Mouse (Mus musculus): ENCODE results near the gene Osbpl9. TPM values are rescaled to one million over a fixed set of nuclear protein-coding genes. Genes with fewer than 3 reads are reported as not detected.

Gene Osbpl9
- polyA plus RNA-seq, 1 experiment from 2014 or later: 28.6 TPM

DNA sequence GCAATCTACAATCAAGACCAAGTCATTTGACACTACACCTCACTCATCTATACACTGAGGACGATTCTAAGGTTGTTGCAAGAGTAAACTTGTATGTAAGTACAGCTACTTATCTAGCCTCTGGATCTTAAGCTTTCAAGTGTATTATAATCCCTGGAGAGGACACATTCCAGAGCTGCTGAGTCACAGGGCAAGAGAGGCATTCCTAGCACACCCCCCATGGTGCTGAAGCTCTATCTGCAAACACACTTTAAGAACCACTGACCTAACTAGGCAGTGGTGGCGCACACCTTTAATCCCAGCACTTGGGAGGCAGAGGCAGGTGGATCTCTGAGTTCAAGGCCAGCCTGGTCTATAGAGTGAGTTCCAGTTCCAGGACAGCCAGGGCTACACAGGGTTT, 51.9 kb downstream of the Osbpl9 start:
- no peak overlapping the region for H3K4me2 ChIP-seq (ENCODE audit: low read depth, low read length)
- H3K4me3 ChIP-seq (ENCODE audit: low read depth, low read length): no peak overlapping the region
- no peaks in the 10 kb centered on the region for H3K36me3 ChIP-seq (ENCODE audit: control insufficient read depth, insufficient read depth)
- H3K9ac ChIP-seq (ENCODE audit: low read depth, low read length): no peak overlapping the region
- H3K4me1 ChIP-seq (ENCODE audit: control insufficient read depth, low read depth, low read length): no peaks in the 10 kb centered on the region
- H3K27me3 ChIP-seq (ENCODE audit: control insufficient read depth, insufficient read depth, low read depth, low read length): no peaks in the 10 kb centered on the region
- ATAC-seq (ENCODE audit: low read depth): no peak
- WGBS (ENCODE audit: insufficient replicate concordance): 62% methylated on average over 2 of the region's 2 CpGs
- H3K27ac ChIP-seq (ENCODE audit: low read length): no peak overlapping the region
- H3K9me3 ChIP-seq (replicated peaks; ENCODE audit: control insufficient read depth, low read length): no peaks in the 10 kb centered on the region

GRCm38 (mm10) chr4:109149411-109149810, 52.7 kb downstream of the Osbpl9 start:
- Histone ChIP-seq H3K27me3 (ENCODE audit: control insufficient read depth, insufficient read depth, low read depth, low read length) (no peaks in the 10 kb centered on the region), H3K4me2 (ENCODE audit: low read depth, low read length) (no peak overlapping the region), H3K36me3 (ENCODE audit: control insufficient read depth, insufficient read depth) (no peaks in the 10 kb centered on the region), H3K4me3 (ENCODE audit: low read depth, low read length) (no peak overlapping the region), H3K9me3 (replicated peaks; ENCODE audit: control insufficient read depth, low read length) (no peaks in the 10 kb centered on the region), H3K9ac (ENCODE audit: low read depth, low read length) (no peak overlapping the region), H3K27ac (ENCODE audit: low read length) (no peak overlapping the region), H3K4me1 (ENCODE audit: control insufficient read depth, low read depth, low read length) (no peaks in the 10 kb centered on the region)
- 45% methylated on average over 2 of the region's 2 CpGs for WGBS (ENCODE audit: insufficient replicate concordance)
- ATAC-seq (ENCODE audit: low read depth): no peak

- no peaks in the 10 kb centered on the region for H3K36me3 ChIP-seq (ENCODE audit: control insufficient read depth, insufficient read depth)
- H3K9ac ChIP-seq (ENCODE audit: low read depth, low read length): no peak overlapping the region
- H3K4me2 ChIP-seq (ENCODE audit: low read depth, low read length): no peak overlapping the region
- no peaks in the 10 kb centered on the region for H3K9me3 ChIP-seq (replicated peaks; ENCODE audit: control insufficient read depth, low read length)
- WGBS (ENCODE audit: insufficient replicate concordance): 51% methylated on average over 11 of the region's 11 CpGs
- 0 out of 2 replicates have a peak, but pooled peaks have one; percentile 13 for ATAC-seq (ENCODE audit: low read depth)
- H3K4me1 ChIP-seq (ENCODE audit: control insufficient read depth, low read depth, low read length): no peaks in the 10 kb centered on the region
- no peaks in the 10 kb centered on the region for H3K27me3 ChIP-seq (ENCODE audit: control insufficient read depth, insufficient read depth, low read depth, low read length)
- no peak overlapping the region for H3K4me3 ChIP-seq (ENCODE audit: low read depth, low read length)
- H3K27ac ChIP-seq (ENCODE audit: low read length): 0 out of 2 replicates have a peak overlapping the region, but pooled peaks have one; percentile 32
These were observed 54.6 kb downstream of the Osbpl9 start for GRCm38 (mm10) chr4:109147278-109148038.

- no peaks in the 10 kb centered on the region for H3K9me3 ChIP-seq (replicated peaks; ENCODE audit: control insufficient read depth, low read length)
- no peaks in the 10 kb centered on the region for H3K36me3 ChIP-seq (ENCODE audit: control insufficient read depth, insufficient read depth)
- no peak overlapping the region for H3K4me2 ChIP-seq (ENCODE audit: low read depth, low read length)
- no peak overlapping the region for H3K27ac ChIP-seq (ENCODE audit: low read length)
- 57% methylated on average over 1 of the region's 1 CpGs for WGBS (ENCODE audit: insufficient replicate concordance)
- no peak overlapping the region for H3K9ac ChIP-seq (ENCODE audit: low read depth, low read length)
- H3K27me3 ChIP-seq (ENCODE audit: control insufficient read depth, insufficient read depth, low read depth, low read length): no peaks in the 10 kb centered on the region
- no peaks in the 10 kb centered on the region; the same call in 1 of the 2 replicates for H3K4me1 ChIP-seq (ENCODE audit: control insufficient read depth, low read depth, low read length)
- no peak overlapping the region for H3K4me3 ChIP-seq (ENCODE audit: low read depth, low read length)
- no peak for ATAC-seq (ENCODE audit: low read depth)
These were observed 59.0 kb downstream of the Osbpl9 start for GRCm38 (mm10) chr4:109143091-109143490.

DNA sequence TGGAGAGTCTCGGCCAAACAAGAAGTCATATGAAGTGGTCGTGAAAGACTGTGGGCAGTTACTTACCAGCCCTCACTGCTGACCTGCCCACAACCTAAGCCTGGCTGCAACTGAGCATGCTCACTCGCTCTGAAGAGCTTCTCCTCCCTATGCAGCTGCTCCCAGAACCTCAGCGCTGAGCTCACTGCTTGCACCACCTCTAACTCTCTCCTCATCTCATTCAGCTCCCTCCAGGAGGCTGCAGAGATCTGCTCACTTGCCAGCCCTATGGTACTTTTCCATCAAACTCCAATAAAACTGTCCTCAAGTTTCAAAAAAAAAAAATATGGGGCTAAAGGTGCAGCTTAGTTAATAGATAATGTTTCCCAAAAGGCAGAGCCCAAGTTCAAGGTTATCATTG, 63.5 kb downstream of the Osbpl9 start:
- Histone ChIP-seq H3K27ac (ENCODE audit: low read length) (no peak overlapping the region; the same call in 1 of the 2 replicates), H3K9ac (ENCODE audit: low read depth, low read length) (no peak overlapping the region), H3K4me2 (ENCODE audit: low read depth, low read length) (no peak overlapping the region; the same call in 1 of the 2 replicates), H3K36me3 (ENCODE audit: control insufficient read depth, insufficient read depth) (no peaks in the 10 kb centered on the region), H3K4me3 (ENCODE audit: low read depth, low read length) (no peak overlapping the region), H3K4me1 (ENCODE audit: control insufficient read depth, low read depth, low read length) (no peaks in the 10 kb centered on the region; the same call in none of the 2 replicates), H3K27me3 (ENCODE audit: control insufficient read depth, insufficient read depth, low read depth, low read length) (no peaks in the 10 kb centered on the region), H3K9me3 (replicated peaks; ENCODE audit: control insufficient read depth, low read length) (no peaks in the 10 kb centered on the region)
- 51% methylated on average over 4 of the region's 4 CpGs for WGBS (ENCODE audit: insufficient replicate concordance)
- ATAC-seq (ENCODE audit: low read depth): 0 out of 2 replicates have a peak, but pooled peaks have one; percentile 30

- no peaks in the 10 kb centered on the region for H3K9me3 ChIP-seq (replicated peaks; ENCODE audit: control insufficient read depth, low read length)
- 37% methylated on average over 7 of the region's 7 CpGs for WGBS (ENCODE audit: insufficient replicate concordance)
- H3K4me2 ChIP-seq (ENCODE audit: low read depth, low read length): 0 out of 2 replicates have a peak overlapping the region, but pooled peaks have one; percentile 1
- no peak for ATAC-seq (ENCODE audit: low read depth)
- no peaks in the 10 kb centered on the region for H3K27me3 ChIP-seq (ENCODE audit: control insufficient read depth, insufficient read depth, low read depth, low read length)
- H3K27ac ChIP-seq (ENCODE audit: low read length): no peak overlapping the region
- no peak overlapping the region for H3K9ac ChIP-seq (ENCODE audit: low read depth, low read length)
- no peak overlapping the region for H3K4me3 ChIP-seq (ENCODE audit: low read depth, low read length)
- no peaks in the 10 kb centered on the region for H3K36me3 ChIP-seq (ENCODE audit: control insufficient read depth, insufficient read depth)
- H3K4me1 ChIP-seq (ENCODE audit: control insufficient read depth, low read depth, low read length): no peaks in the 10 kb centered on the region; the same call in none of the 2 replicates
These were observed 65.5 kb downstream of the Osbpl9 start for GRCm38 (mm10) chr4:109136475-109137125.

DNA sequence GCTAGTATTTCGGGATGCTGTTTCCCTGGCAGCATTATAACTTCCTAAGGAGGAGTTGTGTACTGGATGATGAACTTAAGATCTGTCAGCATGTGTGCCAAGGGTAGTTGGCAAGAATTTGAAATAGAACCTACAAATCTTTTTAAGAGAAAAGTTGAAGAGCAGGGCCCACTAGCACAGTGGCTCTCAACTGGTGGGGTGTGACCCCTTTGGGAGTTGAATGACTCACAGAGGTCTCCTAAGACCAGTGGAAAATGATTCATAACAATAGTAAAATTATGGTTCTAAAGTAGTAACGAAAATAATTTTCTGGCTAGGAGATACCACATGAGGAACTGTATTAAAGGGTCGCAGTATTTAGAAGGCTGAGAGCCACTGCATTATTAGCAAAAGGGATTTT, 67.1 kb downstream of the Osbpl9 start:
- H3K9me3 ChIP-seq (replicated peaks; ENCODE audit: control insufficient read depth, low read length): no peaks in the 10 kb centered on the region
- no peak overlapping the region for H3K4me2 ChIP-seq (ENCODE audit: low read depth, low read length)
- H3K27me3 ChIP-seq (ENCODE audit: control insufficient read depth, insufficient read depth, low read depth, low read length): no peaks in the 10 kb centered on the region
- no peaks in the 10 kb centered on the region for H3K36me3 ChIP-seq (ENCODE audit: control insufficient read depth, insufficient read depth)
- H3K4me3 ChIP-seq (ENCODE audit: low read depth, low read length): no peak overlapping the region
- H3K9ac ChIP-seq (ENCODE audit: low read depth, low read length): no peak overlapping the region
- H3K27ac ChIP-seq (ENCODE audit: low read length): no peak overlapping the region
- no peak for ATAC-seq (ENCODE audit: low read depth)
- H3K4me1 ChIP-seq (ENCODE audit: control insufficient read depth, low read depth, low read length): no peaks in the 10 kb centered on the region; the same call in none of the 2 replicates
- WGBS (ENCODE audit: insufficient replicate concordance): 68% methylated on average over 3 of the region's 3 CpGs

DNA sequence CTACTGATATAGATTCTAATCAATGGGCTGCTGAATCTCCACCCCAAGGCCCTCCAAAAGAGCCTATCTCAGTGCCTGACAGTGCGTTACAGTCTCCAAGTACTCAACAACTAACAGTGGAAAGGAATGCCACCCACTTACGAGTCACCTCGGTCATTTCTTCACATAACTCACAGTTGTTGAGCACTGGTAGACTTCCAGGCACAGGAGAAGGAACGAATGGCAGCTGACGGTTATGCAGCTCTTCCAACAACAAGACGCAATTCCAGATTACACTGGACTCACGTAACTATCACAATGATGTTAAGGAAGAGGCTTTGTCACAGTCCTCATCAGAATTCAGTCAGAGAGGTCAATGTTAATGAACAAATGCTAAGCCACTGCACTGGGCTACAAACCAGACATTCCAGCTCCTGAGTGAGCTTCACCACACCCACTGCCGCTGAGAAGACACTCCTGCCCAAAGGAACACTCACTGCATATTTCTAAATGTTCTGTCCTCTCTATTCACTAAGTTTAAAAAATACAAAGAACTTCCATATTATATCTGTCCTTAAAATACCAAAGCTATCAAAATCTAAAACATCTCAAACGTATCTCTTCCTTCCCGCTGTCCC, 70.7 kb downstream of the Osbpl9 start:
- no peaks in the 10 kb centered on the region for H3K27me3 ChIP-seq (ENCODE audit: control insufficient read depth, insufficient read depth, low read depth, low read length)
- H3K27ac ChIP-seq (ENCODE audit: low read length): no peak overlapping the region
- no peak for ATAC-seq (ENCODE audit: low read depth)
- no peaks in the 10 kb centered on the region for H3K9me3 ChIP-seq (replicated peaks; ENCODE audit: control insufficient read depth, low read length)
- H3K9ac ChIP-seq (ENCODE audit: low read depth, low read length): no peak overlapping the region
- no peak overlapping the region for H3K4me2 ChIP-seq (ENCODE audit: low read depth, low read length)
- H3K4me1 ChIP-seq (ENCODE audit: control insufficient read depth, low read depth, low read length): no peaks in the 10 kb centered on the region
- no peaks in the 10 kb centered on the region for H3K36me3 ChIP-seq (ENCODE audit: control insufficient read depth, insufficient read depth)
- H3K4me3 ChIP-seq (ENCODE audit: low read depth, low read length): no peak overlapping the region
- 75% methylated on average over 10 of the region's 10 CpGs for WGBS (ENCODE audit: insufficient replicate concordance)

DNA sequence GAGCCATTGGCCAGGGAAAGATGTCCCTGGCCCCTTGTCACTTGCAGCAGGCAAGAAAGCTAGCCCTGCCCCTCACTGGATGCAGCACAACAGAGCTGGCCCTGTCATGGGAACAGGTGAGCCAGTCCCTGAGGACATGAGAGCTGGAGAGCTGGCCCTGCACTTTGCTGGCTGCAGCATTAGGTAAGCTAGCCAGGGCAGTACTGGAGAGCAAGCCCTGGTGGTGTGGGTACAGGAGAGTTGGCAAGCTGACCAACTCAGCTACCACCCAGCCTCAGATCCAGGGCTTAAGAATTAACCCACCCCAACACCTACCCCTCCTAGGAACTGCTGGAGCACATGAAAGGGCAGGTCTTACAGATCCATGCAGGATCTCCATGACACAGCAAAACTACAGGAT, 73.1 kb downstream of the Osbpl9 start:
- Histone ChIP-seq H3K36me3 (ENCODE audit: control insufficient read depth, insufficient read depth) (no peaks in the 10 kb centered on the region), H3K4me1 (ENCODE audit: control insufficient read depth, low read depth, low read length) (no peaks in the 10 kb centered on the region), H3K9ac (ENCODE audit: low read depth, low read length) (no peak overlapping the region), H3K27ac (ENCODE audit: low read length) (no peak overlapping the region), H3K9me3 (replicated peaks; ENCODE audit: control insufficient read depth, low read length) (no peaks in the 10 kb centered on the region), H3K4me3 (ENCODE audit: low read depth, low read length) (no peak overlapping the region), H3K4me2 (ENCODE audit: low read depth, low read length) (no peak overlapping the region), H3K27me3 (ENCODE audit: control insufficient read depth, insufficient read depth, low read depth, low read length) (no peaks in the 10 kb centered on the region)
- ATAC-seq (ENCODE audit: low read depth): no peak

Data from liver, embryonic 16.5 days (tissue).